Mouse (Mus musculus): ENCODE data around the gene Tff1. TPM values are rescaled to one million over a fixed set of nuclear protein-coding genes. Genes with fewer than 3 reads are reported as not detected.

Gene Tff1
- total and polyA plus RNA-seq, 3 experiments: 0.44 to 2.2 (median 1.6) TPM

- DNase-seq (ENCODE audit: extremely low read depth): no peak
- dilution Hi-C loops (cut with MboI; ENCODE audit: extremely low pct_ligation_motif_present, extremely low pct_unique_long_range_greater_than_20kb, low sequenced_read_pairs): no loop called here
- in situ Hi-C loops (cut with MboI; ENCODE audit: low pct_ligation_motif_present, low pct_unique_long_range_greater_than_20kb, low sequenced_read_pairs): loop anchor here (5.0 kb wide), 1 partner anchor 45 kb away; no protein-coding TSS in a partner anchor
- H3K27ac ChIP-seq (ENCODE audit: insufficient read depth, low read depth): no peak overlapping the region
- peaks cover 41% of the 10 kb centered on the region for H3K27me3 ChIP-seq (replicated peaks)
- H3K4me3 ChIP-seq (replicated peaks in 1 of 3; ENCODE audit: low read depth in 2 of 3, low read length in 2 of 3, poor library complexity in 1 of 3): no peak overlapping the region
- H3K9ac ChIP-seq (ENCODE audit: insufficient read depth, low read depth): no peak overlapping the region
- no peaks in the 10 kb centered on the region for H3K36me3 ChIP-seq (replicated peaks in 1 of 2; ENCODE audit: control insufficient read depth in 1 of 2, insufficient read depth in 1 of 2, low read length in 1 of 2)
- no peak overlapping the region for H3K4me2 ChIP-seq (ENCODE audit: insufficient read depth, low read depth, poor library complexity, severe bottlenecking)
- H3K4me1 ChIP-seq (ENCODE audit: control insufficient read depth in 1 of 2, insufficient read depth in 2 of 2): peaks cover 0 to 4% of the 10 kb centered on the region in 2 experiments; a peak in 1 of 4 replicates
- peaks cover 5% of the 10 kb centered on the region for H3K9me3 ChIP-seq (replicated peaks; ENCODE audit: low read length)
- H3K79me2 ChIP-seq (replicated peaks; ENCODE audit: control insufficient read depth, extremely low read depth, insufficient read depth, poor library complexity, severe bottlenecking): no peaks in the 10 kb centered on the region; the same call in 1 of the 2 replicates
- no peak for TF ChIP-seq MAX (IDR thresholded peaks at IDR 0.05; ENCODE audit: low read length)
- TF ChIP-seq ZMIZ1 (IDR thresholded peaks at IDR 0.05; ENCODE audit: low read depth, low read length): no peak
- no peak for TF ChIP-seq MAZ (IDR thresholded peaks at IDR 0.05; ENCODE audit: low read depth, low read length)
- no peak for TF ChIP-seq NELFE (IDR thresholded peaks at IDR 0.05; ENCODE audit: low read depth, low read length)
- no peak for TF ChIP-seq MXI1 (IDR thresholded peaks at IDR 0.05; ENCODE audit: low read depth, low read length)
- no peak for TF ChIP-seq UBTF (IDR thresholded peaks at IDR 0.05; ENCODE audit: low read depth, low read length)
Measured at GRCm38 (mm10) chr17:31142116-31142515, 23.0 kb downstream of the Tff1 start.

GRCm38 (mm10) chr17:31138398-31138797, 26.7 kb downstream of the Tff1 start:
- no peaks in the 10 kb centered on the region for H3K9me3 ChIP-seq (replicated peaks; ENCODE audit: low read length)
- peak; percentile 71 for DNase-seq (ENCODE audit: extremely low read depth)
- H3K4me3 ChIP-seq (replicated peaks in 1 of 3; ENCODE audit: low read depth in 2 of 3, low read length in 2 of 3, poor library complexity in 1 of 3): no peak overlapping the region
- H3K79me2 ChIP-seq (replicated peaks; ENCODE audit: control insufficient read depth, extremely low read depth, insufficient read depth, poor library complexity, severe bottlenecking): no peaks in the 10 kb centered on the region; the same call in 1 of the 2 replicates
- peaks cover 16% of the 10 kb centered on the region for H3K27me3 ChIP-seq (replicated peaks)
- dilution Hi-C loops (cut with MboI; ENCODE audit: extremely low pct_ligation_motif_present, extremely low pct_unique_long_range_greater_than_20kb, low sequenced_read_pairs): no loop called here
- H3K36me3 ChIP-seq (replicated peaks in 1 of 2; ENCODE audit: control insufficient read depth in 1 of 2, insufficient read depth in 1 of 2, low read length in 1 of 2): no peaks in the 10 kb centered on the region
- peaks cover 4% of the 10 kb centered on the region in 2 experiments; a peak in 2 of 4 replicates for H3K4me1 ChIP-seq (ENCODE audit: control insufficient read depth in 1 of 2, insufficient read depth in 2 of 2)
- peak; percentile 67 for TF ChIP-seq ZC3H11A (IDR thresholded peaks at IDR 0.05; ENCODE audit: low read depth, low read length)
- TF ChIP-seq UBTF (IDR thresholded peaks at IDR 0.05; ENCODE audit: low read depth, low read length): no peak
- TF ChIP-seq JUND (conservative IDR thresholded peaks at IDR 0.05; ENCODE audit: low read depth, low read length): no peak
- TF ChIP-seq RAD21 (IDR thresholded peaks at IDR 0.05; ENCODE audit: low read depth, low read length): peak; percentile 93
- TF ChIP-seq ZKSCAN1 (IDR thresholded peaks at IDR 0.05; ENCODE audit: borderline replicate concordance, low read depth, low read length): no peak
- TF ChIP-seq SMC3 (IDR thresholded peaks at IDR 0.05; ENCODE audit: low read depth, low read length): peak; percentile 91
- TF ChIP-seq CTCF (conservative IDR thresholded peaks at IDR 0.05 in 1 of 2, IDR thresholded peaks at IDR 0.05 in 1 of 2; ENCODE audit: low read depth in 2 of 2, low read length in 2 of 2): peak; percentile 83 to 95
- no peak for TF ChIP-seq ELF1 (IDR thresholded peaks at IDR 0.05; ENCODE audit: low read depth, low read length)
- H3K9ac ChIP-seq (ENCODE audit: insufficient read depth, low read depth): no peak overlapping the region
- in situ Hi-C loops (cut with MboI; ENCODE audit: low pct_ligation_motif_present, low pct_unique_long_range_greater_than_20kb, low sequenced_read_pairs): no loop called here
- no peak overlapping the region for H3K4me2 ChIP-seq (ENCODE audit: insufficient read depth, low read depth, poor library complexity, severe bottlenecking)
- H3K27ac ChIP-seq (ENCODE audit: insufficient read depth, low read depth): no peak overlapping the region

- Histone ChIP-seq H3K9ac (ENCODE audit: insufficient read depth, low read depth) (no peak overlapping the region), H3K36me3 (replicated peaks in 1 of 2; ENCODE audit: control insufficient read depth in 1 of 2, insufficient read depth in 1 of 2, low read length in 1 of 2) (no peaks in the 10 kb centered on the region), H3K4me2 (ENCODE audit: insufficient read depth, low read depth, poor library complexity, severe bottlenecking) (no peak overlapping the region), H3K4me3 (replicated peaks in 1 of 3; ENCODE audit: low read depth in 2 of 3, low read length in 2 of 3, poor library complexity in 1 of 3) (no peak overlapping the region), H3K27ac (ENCODE audit: insufficient read depth, low read depth) (no peak overlapping the region), H3K79me2 (replicated peaks; ENCODE audit: control insufficient read depth, extremely low read depth, insufficient read depth, poor library complexity, severe bottlenecking) (no peaks in the 10 kb centered on the region; the same call in 1 of the 2 replicates), H3K27me3 (replicated peaks) (peaks cover 12% of the 10 kb centered on the region), H3K9me3 (replicated peaks; ENCODE audit: low read length) (no peaks in the 10 kb centered on the region), H3K4me1 (ENCODE audit: control insufficient read depth in 1 of 2, insufficient read depth in 2 of 2) (peaks cover 4% of the 10 kb centered on the region in 2 experiments; a peak in 2 of 4 replicates)
- DNase-seq (ENCODE audit: extremely low read depth): no peak
- TF ChIP-seq POLR2AphosphoS2 (IDR thresholded peaks at IDR 0.05; ENCODE audit: low read depth, low read length) (no peak), NELFE (IDR thresholded peaks at IDR 0.05; ENCODE audit: low read depth, low read length) (no peak), POLR2A (IDR thresholded peaks at IDR 0.05; ENCODE audit: low read depth, low read length) (no peak), ZNF384 (IDR thresholded peaks at IDR 0.05; ENCODE audit: low read depth, low read length) (no peak), RAD21 (IDR thresholded peaks at IDR 0.05; ENCODE audit: low read depth, low read length) (no peak), CHD2 (IDR thresholded peaks at IDR 0.05; ENCODE audit: low read length) (no peak), E2F4 (IDR thresholded peaks at IDR 0.05; ENCODE audit: insufficient replicate concordance, low read depth, low read length) (no peak), GABPA (IDR thresholded peaks at IDR 0.05; ENCODE audit: insufficient replicate concordance, low read depth, low read length) (no peak), CHD1 (IDR thresholded peaks at IDR 0.05; ENCODE audit: low read depth, low read length) (no peak), ZMIZ1 (IDR thresholded peaks at IDR 0.05; ENCODE audit: low read depth, low read length) (no peak), PAX5 (IDR thresholded peaks at IDR 0.05; ENCODE audit: low read length) (no peak), UBTF (IDR thresholded peaks at IDR 0.05; ENCODE audit: low read depth, low read length) (no peak), JUND (conservative IDR thresholded peaks at IDR 0.05; ENCODE audit: low read depth, low read length) (no peak), ELF1 (IDR thresholded peaks at IDR 0.05; ENCODE audit: low read depth, low read length) (no peak), SIN3A (IDR thresholded peaks at IDR 0.05; ENCODE audit: low read length) (no peak), MAZ (IDR thresholded peaks at IDR 0.05; ENCODE audit: low read depth, low read length) (no peak), USF2 (conservative IDR thresholded peaks at IDR 0.05; ENCODE audit: low read depth, low read length) (no peak), MAFK (IDR thresholded peaks at IDR 0.05; ENCODE audit: insufficient replicate concordance, low read length) (no peak)
- in situ Hi-C loops (cut with MboI; ENCODE audit: low pct_ligation_motif_present, low pct_unique_long_range_greater_than_20kb, low sequenced_read_pairs): no loop called here
- dilution Hi-C loops (cut with MboI; ENCODE audit: extremely low pct_ligation_motif_present, extremely low pct_unique_long_range_greater_than_20kb, low sequenced_read_pairs): no loop called here
Measured at GRCm38 (mm10) chr17:31136821-31137220, 28.3 kb downstream of the Tff1 start.
